Mouse (Mus musculus): ENCODE measurements around the gene Zfp286. TPM values are rescaled to one million over a fixed set of nuclear protein-coding genes. Genes with fewer than 3 reads are reported as not detected.

Gene Zfp286
- polyA plus RNA-seq, 1 experiment from 2014 or later = 0.69 TPM

GRCm38 (mm10) chr11:62760755-62761457, 28.4 kb downstream of the Zfp286 start:
- Histone ChIP-seq H3K4me1 (ENCODE audit: insufficient read depth) (0 out of 2 replicates have a peak, but pooled peaks cover 4% of the 10 kb centered on the region), H3K27ac (ENCODE audit: low read depth) (no peak overlapping the region), H3K9me3 (ENCODE audit: low read length) (peaks cover 2% of the 10 kb centered on the region; the same call in 1 of the 2 replicates), H3K4me3 (ENCODE audit: low read depth, low read length) (no peak overlapping the region), H3K9ac (replicated peaks) (no peak overlapping the region), H3K4me2 (ENCODE audit: low read depth, low read length) (no peak overlapping the region), H3K36me3 (replicated peaks; ENCODE audit: insufficient read depth, low read length) (no peaks in the 10 kb centered on the region), H3K27me3 (ENCODE audit: insufficient read depth, low read length) (peaks cover 9% of the 10 kb centered on the region; the same call in 1 of the 2 replicates)
- no peak for TF ChIP-seq CTCF (IDR thresholded peaks at IDR 0.05; ENCODE audit: low read depth)
- TF ChIP-seq EP300 (IDR thresholded peaks at IDR 0.05; ENCODE audit: low read depth) = no peak
- no peak for DNase-seq
- 63% methylated on average over 9 of the region's 9 CpGs for WGBS (ENCODE audit: insufficient replicate concordance)
- no peak for ATAC-seq

DNA sequence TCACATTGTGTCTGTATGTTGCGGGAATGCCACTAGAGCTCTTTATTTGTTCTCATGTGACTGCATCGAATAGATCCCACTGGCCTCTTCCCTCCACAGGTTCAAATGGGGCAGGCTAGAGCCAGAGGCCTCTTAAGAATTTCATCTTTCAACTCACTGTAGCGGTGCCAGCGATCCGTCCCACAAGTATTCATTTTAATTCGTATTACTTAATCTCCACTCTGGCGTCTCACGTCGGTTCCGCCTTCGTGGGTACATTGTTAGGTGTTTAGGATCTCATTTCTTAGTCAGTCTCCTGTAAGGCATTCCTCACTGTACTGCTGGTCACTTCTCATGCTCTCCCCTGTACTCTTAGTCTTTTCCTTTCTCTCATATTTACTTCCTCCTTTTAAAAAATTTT, 30.8 kb downstream of the Zfp286 start:
- DNase-seq (no peak), ATAC-seq (no peak)
- 87% methylated on average over 11 of the region's 11 CpGs for WGBS (ENCODE audit: insufficient replicate concordance)
- Histone ChIP-seq H3K36me3 (replicated peaks; ENCODE audit: insufficient read depth, low read length) (no peaks in the 10 kb centered on the region), H3K9me3 (ENCODE audit: low read length) (no peaks in the 10 kb centered on the region), H3K27me3 (ENCODE audit: insufficient read depth, low read length) (peaks cover 9% of the 10 kb centered on the region; the same call in 1 of the 2 replicates), H3K4me2 (ENCODE audit: low read depth, low read length) (no peak overlapping the region), H3K4me3 (ENCODE audit: low read depth, low read length) (no peak overlapping the region), H3K9ac (replicated peaks) (no peak overlapping the region), H3K27ac (ENCODE audit: low read depth) (no peak overlapping the region), H3K4me1 (ENCODE audit: insufficient read depth) (0 out of 2 replicates have a peak, but pooled peaks cover 4% of the 10 kb centered on the region)
- no peak for TF ChIP-seq EP300 (IDR thresholded peaks at IDR 0.05; ENCODE audit: low read depth)
- TF ChIP-seq CTCF (IDR thresholded peaks at IDR 0.05; ENCODE audit: low read depth) = no peak

DNA sequence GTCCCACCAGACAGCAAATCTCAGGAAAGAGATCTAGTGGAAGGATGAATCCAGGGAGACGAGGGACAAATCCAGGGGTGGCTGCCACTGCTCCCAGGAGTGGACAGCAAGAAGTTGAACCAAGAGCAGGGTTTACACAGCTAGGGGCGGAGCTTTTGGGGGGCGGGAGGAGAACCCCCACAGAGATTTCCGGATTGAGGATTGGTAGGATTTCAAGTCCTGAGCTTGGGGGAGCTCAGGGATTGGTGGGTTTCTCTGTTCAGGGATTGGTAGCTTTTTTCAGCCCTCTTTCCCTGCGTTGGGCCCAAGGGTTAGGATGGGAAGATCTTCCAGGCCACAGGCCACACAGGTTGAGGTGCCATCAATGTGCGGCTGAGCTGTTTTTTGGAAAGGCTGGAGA, 31.4 kb downstream of the Zfp286 start:
- no peak overlapping the region for H3K4me2 ChIP-seq (ENCODE audit: low read depth, low read length)
- DNase-seq = no peak
- no peak overlapping the region for H3K9ac ChIP-seq (replicated peaks)
- H3K27ac ChIP-seq (ENCODE audit: low read depth) = no peak overlapping the region
- H3K4me1 ChIP-seq (ENCODE audit: insufficient read depth) = 0 out of 2 replicates have a peak, but pooled peaks cover 4% of the 10 kb centered on the region
- no peaks in the 10 kb centered on the region for H3K36me3 ChIP-seq (replicated peaks; ENCODE audit: insufficient read depth, low read length)
- H3K4me3 ChIP-seq (ENCODE audit: low read depth, low read length) = no peak overlapping the region
- no peaks in the 10 kb centered on the region for H3K9me3 ChIP-seq (ENCODE audit: low read length)
- peaks cover 9% of the 10 kb centered on the region; the same call in 1 of the 2 replicates for H3K27me3 ChIP-seq (ENCODE audit: insufficient read depth, low read length)
- ATAC-seq = no peak
- WGBS (ENCODE audit: insufficient replicate concordance) = 77% methylated on average over 6 of the region's 6 CpGs
- TF ChIP-seq CTCF (IDR thresholded peaks at IDR 0.05; ENCODE audit: low read depth) = no peak
- no peak for TF ChIP-seq EP300 (IDR thresholded peaks at IDR 0.05; ENCODE audit: low read depth)

DNA sequence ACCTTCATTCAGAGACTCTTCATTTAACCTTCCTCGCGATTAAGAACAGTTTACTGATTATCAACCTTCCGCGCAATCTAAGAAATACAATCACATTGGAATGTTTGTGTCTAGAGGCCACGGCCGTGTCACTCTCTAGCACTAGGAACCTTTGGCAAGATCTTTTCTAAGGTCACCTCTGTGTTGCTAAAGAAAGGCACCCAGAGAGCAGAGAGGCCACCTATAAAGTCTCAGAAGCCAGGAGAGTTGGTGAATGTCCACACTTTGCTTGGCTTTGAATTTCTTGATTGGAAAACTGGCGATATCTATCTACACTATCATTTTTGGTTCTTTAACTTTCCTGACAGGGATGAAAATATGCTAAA, 32.1 kb downstream of the Zfp286 start:
- Histone ChIP-seq H3K36me3 (replicated peaks; ENCODE audit: insufficient read depth, low read length) (no peaks in the 10 kb centered on the region), H3K27ac (ENCODE audit: low read depth) (no peak overlapping the region), H3K4me3 (ENCODE audit: low read depth, low read length) (no peak overlapping the region), H3K27me3 (ENCODE audit: insufficient read depth, low read length) (peaks cover 9% of the 10 kb centered on the region; the same call in 1 of the 2 replicates), H3K4me1 (ENCODE audit: insufficient read depth) (0 out of 2 replicates have a peak, but pooled peaks cover 4% of the 10 kb centered on the region), H3K9me3 (ENCODE audit: low read length) (no peaks in the 10 kb centered on the region), H3K4me2 (ENCODE audit: low read depth, low read length) (peak overlapping the region; percentile 57), H3K9ac (replicated peaks) (no peak overlapping the region)
- TF ChIP-seq EP300 (IDR thresholded peaks at IDR 0.05; ENCODE audit: low read depth) = no peak
- TF ChIP-seq CTCF (IDR thresholded peaks at IDR 0.05; ENCODE audit: low read depth) = no peak; the same call in 1 of the 2 replicates
- no peak for ATAC-seq
- 4% methylated on average over 7 of the region's 7 CpGs for WGBS (ENCODE audit: insufficient replicate concordance)
- no peak for DNase-seq

- no peak overlapping the region for H3K4me3 ChIP-seq (ENCODE audit: low read depth, low read length)
- peak; percentile 91 for DNase-seq
- H3K9ac ChIP-seq (replicated peaks) = no peak overlapping the region
Measured at GRCm38 (mm10) chr11:62756456-62757142, 32.7 kb downstream of the Zfp286 start.

DNA sequence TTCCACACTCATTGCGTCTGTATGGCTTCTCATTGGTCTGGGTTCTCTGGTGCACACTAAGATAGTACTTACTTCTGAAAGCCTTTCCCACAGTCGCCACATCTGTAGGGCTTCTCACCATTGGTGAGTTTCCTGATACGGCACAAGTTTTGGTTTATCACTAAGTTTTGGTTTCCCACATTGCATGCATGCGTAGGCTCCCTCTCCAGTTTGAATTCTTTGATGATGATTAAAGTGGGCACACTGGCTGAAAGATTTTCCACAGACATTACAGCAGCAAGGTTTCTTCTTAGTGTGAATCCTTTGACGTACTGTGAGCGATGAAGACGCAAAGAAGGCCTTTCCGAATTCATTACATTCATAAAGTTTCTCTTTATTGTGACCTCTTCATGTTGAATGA, 36.5 kb downstream of the Zfp286 start, which contains the start of gene Gm10428:
Gene Gm10428, plus strand, starts transcription at position 321 of the 400 bp plus-strand sequence.
- TF ChIP-seq CTCF (IDR thresholded peaks at IDR 0.05; ENCODE audit: low read depth) (no peak), EP300 (IDR thresholded peaks at IDR 0.05; ENCODE audit: low read depth) (no peak)
- no peak within 1 kb of the TSS for H3K27ac ChIP-seq (ENCODE audit: low read depth)
- no peaks in the 10 kb centered on the region for H3K9me3 ChIP-seq (ENCODE audit: low read length)
- no peaks in the 10 kb centered on the region for H3K36me3 ChIP-seq (replicated peaks; ENCODE audit: insufficient read depth, low read length)
- WGBS (ENCODE audit: insufficient replicate concordance) = 76% methylated on average over 8 of the region's 8 CpGs
- ATAC-seq (no peak), DNase-seq (no peak)
- H3K27me3 ChIP-seq (ENCODE audit: insufficient read depth, low read length) = peaks cover 7% of the 10 kb centered on the region; the same call in 1 of the 2 replicates
- H3K9ac ChIP-seq (replicated peaks) = no peak within 1 kb of the TSS
- no peak within 1 kb of the TSS for H3K4me3 ChIP-seq (ENCODE audit: low read depth, low read length)
- 0 out of 2 replicates have a peak, but pooled peaks cover 4% of the 10 kb centered on the region for H3K4me1 ChIP-seq (ENCODE audit: insufficient read depth)
- no peak within 1 kb of the TSS for H3K4me2 ChIP-seq (ENCODE audit: low read depth, low read length)

More at GRCm38 (mm10) chr11:62756456-62757142, 32.7 kb downstream of the Zfp286 start:
- TF ChIP-seq EP300 (IDR thresholded peaks at IDR 0.05; ENCODE audit: low read depth) = no peak
- peak; percentile 94 for TF ChIP-seq CTCF (IDR thresholded peaks at IDR 0.05; ENCODE audit: low read depth)
- Histone ChIP-seq H3K36me3 (replicated peaks; ENCODE audit: insufficient read depth, low read length) (no peaks in the 10 kb centered on the region), H3K27me3 (ENCODE audit: insufficient read depth, low read length) (peaks cover 9% of the 10 kb centered on the region; the same call in 1 of the 2 replicates), H3K4me2 (ENCODE audit: low read depth, low read length) (peak overlapping the region; percentile 57), H3K4me1 (ENCODE audit: insufficient read depth) (0 out of 2 replicates have a peak, but pooled peaks cover 4% of the 10 kb centered on the region), H3K9me3 (ENCODE audit: low read length) (no peaks in the 10 kb centered on the region), H3K27ac (ENCODE audit: low read depth) (no peak overlapping the region)
- peak; percentile 100 for ATAC-seq
- WGBS (ENCODE audit: insufficient replicate concordance) = 8% methylated on average over 36 of the region's 36 CpGs

All from liver, postnatal 0 days (tissue).